Mouse (Mus musculus): ENCODE measurements around the gene Rbpj.

GRCm38 (mm10) chr5:53683916-53684315 lies 218.0 kb downstream of the Rbpj start:
- TF ChIP-seq CTCF (conservative IDR thresholded peaks at IDR 0.05 in 1 of 2, IDR thresholded peaks at IDR 0.05 in 1 of 2; ENCODE audit: low read depth in 2 of 2, low read length in 2 of 2) (no peak), ZKSCAN1 (IDR thresholded peaks at IDR 0.05; ENCODE audit: borderline replicate concordance, low read depth, low read length) (no peak), MEF2A (IDR thresholded peaks at IDR 0.05; ENCODE audit: borderline replicate concordance, low read depth, low read length) (no peak), ETS1 (conservative IDR thresholded peaks at IDR 0.05; ENCODE audit: low read depth, low read length) (no peak), POLR2A (IDR thresholded peaks at IDR 0.05; ENCODE audit: low read depth, low read length) (no peak), USF1 (IDR thresholded peaks at IDR 0.05; ENCODE audit: low read depth, low read length) (no peak), SMC3 (IDR thresholded peaks at IDR 0.05; ENCODE audit: low read depth, low read length) (no peak), MAX (IDR thresholded peaks at IDR 0.05; ENCODE audit: low read length) (no peak), ZMIZ1 (IDR thresholded peaks at IDR 0.05; ENCODE audit: low read depth, low read length) (no peak), CHD1 (IDR thresholded peaks at IDR 0.05; ENCODE audit: low read depth, low read length) (no peak), ELF1 (IDR thresholded peaks at IDR 0.05; ENCODE audit: low read depth, low read length) (no peak), ZC3H11A (IDR thresholded peaks at IDR 0.05; ENCODE audit: low read depth, low read length) (no peak), BHLHE40 (IDR thresholded peaks at IDR 0.05; ENCODE audit: low read depth, low read length) (no peak)
